Mouse (Mus musculus): ENCODE measurements around the gene Tmpo.
A peak's percentile ranks its signal among the peaks of the same experiment; 100 is the strongest.
"Not testable (repeated sequence)": the region's sequence is repeated elsewhere in the genome, so short reads cannot be mapped to it uniquely, and the experiment has no call there.

Tmpo gene

GRCm38 (mm10) chr10:91184893-91185292 is 3.8 kb upstream of the Tmpo start:
- DNase-seq: not testable (repeated sequence)

- DNase-seq: no peak
Observed at GRCm38 (mm10) chr10:91183316-91183715, 2.2 kb upstream of the Tmpo start.

DNA sequence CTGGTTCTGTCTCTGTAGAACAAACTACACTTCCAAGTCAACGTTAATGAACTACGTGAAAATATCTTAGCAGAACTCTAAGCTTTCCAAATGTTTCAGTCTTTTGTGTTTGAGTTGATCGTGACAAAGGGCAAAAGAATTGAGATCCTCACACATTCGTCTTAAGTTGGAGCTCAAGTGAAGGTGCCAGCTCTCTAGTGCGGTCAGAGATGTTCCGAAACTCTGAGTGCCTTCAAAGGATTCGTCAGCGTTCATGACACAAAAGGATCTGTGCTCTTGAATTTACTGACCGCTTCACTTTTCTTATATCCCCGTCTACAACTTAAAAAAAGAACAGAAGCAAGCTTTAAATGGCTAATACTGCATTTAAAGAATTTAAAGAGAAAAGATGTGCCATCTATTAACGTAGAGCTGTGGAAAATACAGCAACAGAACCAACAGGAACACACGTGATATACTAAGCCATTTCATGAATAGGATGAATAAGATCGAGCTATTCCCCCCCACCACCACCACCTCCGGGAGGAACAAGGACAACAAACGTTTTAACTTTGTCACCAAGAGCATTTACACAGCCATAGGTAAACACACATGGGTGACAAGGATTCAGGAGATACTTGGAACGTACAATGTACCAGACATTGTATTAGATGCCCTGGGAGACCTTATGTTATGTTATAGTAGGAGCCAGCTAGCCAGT is 1.3 kb upstream of the Tmpo start:
- no peak for DNase-seq

GRCm38 (mm10) chr10:91181461-91182288 is 560 bp upstream of the Tmpo start:
- DNase-seq: peak; percentile 97

DNA sequence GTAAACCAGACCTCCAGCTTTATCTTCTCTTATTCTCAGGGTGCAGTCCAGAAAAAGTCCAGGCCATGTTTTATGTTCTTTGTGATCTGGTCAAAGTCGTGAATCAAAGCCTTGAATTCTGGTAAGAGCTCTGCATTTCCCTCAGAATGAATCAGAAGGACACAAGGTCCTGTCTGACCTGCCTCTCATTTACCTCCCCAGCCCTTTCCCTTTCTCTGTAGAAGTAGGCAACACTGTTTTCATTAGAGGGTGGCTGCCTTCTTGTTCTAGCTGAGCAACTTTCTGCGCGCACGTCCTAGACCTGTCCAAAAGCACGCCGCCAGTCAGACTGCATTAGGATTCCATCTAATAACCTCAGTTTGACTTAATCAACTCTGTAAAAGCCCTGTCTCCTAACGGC is 814 bp downstream of the Tmpo start:
- no peak for DNase-seq

DNA sequence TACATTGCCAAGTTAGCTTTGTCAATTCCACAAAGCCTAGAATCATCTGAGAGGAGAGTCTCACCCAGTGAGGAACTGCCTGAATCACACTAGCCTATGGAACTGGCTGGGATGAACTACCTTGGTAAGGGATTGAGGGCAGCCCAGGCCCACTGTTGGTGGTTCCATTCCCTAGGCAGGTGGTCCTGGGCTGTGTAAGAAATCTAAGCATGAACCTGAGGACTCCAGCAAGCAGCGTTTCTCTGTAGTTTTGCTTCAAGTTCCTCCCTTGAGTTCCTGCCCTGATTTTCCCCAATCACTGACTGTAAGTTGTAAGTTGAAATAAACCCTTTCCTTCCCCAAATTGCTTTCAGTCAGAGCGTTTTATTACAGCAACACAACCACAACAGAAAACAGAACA is 1.3 kb downstream of the Tmpo start:
- no peak for DNase-seq

- DNase-seq: no peak
Observed at GRCm38 (mm10) chr10:91177201-91177600, 3.9 kb downstream of the Tmpo start.

- DNase-seq: no peak
Observed at GRCm38 (mm10) chr10:91172329-91173100, 8.6 kb downstream of the Tmpo start.

GRCm38 (mm10) chr10:91171455-91172328 is 9.4 kb downstream of the Tmpo start:
- DNase-seq: peak; percentile 96

- DNase-seq: no peak
Observed at GRCm38 (mm10) chr10:91171041-91171440, 10.1 kb downstream of the Tmpo start.

DNA sequence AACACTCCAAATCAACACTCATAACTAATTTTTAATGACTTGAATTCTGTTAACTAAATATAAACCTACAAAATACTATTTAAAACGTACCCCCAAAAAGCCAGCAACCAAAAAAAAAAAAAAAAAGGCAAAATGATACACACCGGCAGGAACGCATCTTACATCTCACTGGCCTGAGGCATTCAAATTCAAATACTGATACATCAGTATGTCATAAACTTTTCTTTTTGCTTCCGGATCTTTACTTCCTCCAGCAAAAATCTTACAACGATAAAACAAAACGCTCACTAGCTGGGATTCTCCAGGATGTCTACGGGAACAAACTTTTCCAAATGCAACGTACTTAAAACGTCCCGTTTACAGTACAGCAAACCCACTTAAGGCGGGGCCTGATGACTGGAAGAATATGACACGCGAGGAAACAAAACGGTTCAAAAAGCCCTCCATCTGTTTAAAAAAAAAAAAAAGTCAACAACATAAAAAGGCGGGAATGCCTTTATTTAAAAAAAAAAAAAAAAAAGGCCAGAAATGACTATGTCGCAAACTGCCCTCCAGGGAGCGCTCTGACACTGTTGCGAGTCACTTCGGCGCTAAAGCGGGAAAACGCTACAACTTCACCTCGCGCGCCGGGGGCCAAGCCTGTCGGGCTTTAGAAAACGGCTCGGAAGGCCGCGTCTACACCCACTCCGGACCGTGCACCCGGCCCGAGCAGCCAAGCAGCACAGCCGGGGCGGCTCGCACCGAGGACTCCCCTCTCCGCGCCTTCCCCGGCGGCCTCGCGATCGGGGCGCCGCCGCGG is 10.8 kb downstream of the Tmpo start:
- peak; percentile 84 for DNase-seq

GRCm38 (mm10) chr10:91169414-91170065 is 11.6 kb downstream of the Tmpo start:
- no peak for DNase-seq

DNA sequence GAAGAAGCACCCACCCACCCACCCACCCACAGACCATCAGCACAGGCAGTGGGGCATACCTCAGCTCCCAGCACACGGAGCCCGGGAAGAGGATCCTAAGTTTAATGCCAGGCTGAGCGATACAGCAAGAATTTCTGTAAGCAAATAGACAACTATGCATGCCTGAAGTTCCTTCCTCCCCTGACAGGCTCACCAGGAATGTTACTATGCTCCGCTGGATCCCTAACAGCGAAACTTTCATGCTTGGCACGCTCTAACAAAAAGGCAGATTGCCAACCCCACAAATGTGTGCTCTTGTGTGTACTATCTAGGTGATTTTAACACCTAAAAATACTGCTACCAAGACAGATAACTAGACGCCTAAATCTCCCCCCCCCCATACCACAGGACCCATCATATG is 13.8 kb downstream of the Tmpo start:
- no peak for DNase-seq

GRCm38 (mm10) chr10:91166890-91167289 is 14.2 kb downstream of the Tmpo start:
- no peak for DNase-seq

DNA sequence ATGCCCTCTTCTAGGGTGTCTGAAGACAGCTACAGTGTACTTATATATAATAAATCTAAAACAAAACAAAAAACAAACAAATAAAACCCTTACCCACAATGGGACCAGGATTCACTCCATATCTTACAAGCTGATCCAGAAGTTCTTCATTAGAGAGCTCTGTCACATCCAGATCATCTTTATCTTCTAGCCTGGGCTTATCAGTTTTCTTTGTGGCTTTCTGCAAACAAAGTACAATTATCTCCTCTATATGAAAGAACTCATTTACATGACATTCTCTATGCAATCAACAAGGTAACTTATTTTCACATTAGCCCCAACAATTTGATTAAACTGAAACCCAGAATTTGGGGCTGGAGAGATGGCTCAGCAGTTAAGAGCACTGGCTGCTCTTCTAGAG is 15.3 kb downstream of the Tmpo start:
- DNase-seq: no peak

- DNase-seq: no peak
Observed at GRCm38 (mm10) chr10:91164491-91164890, 16.6 kb downstream of the Tmpo start.

- DNase-seq: no peak
Observed at GRCm38 (mm10) chr10:91162511-91163163, 18.5 kb downstream of the Tmpo start.

DNA sequence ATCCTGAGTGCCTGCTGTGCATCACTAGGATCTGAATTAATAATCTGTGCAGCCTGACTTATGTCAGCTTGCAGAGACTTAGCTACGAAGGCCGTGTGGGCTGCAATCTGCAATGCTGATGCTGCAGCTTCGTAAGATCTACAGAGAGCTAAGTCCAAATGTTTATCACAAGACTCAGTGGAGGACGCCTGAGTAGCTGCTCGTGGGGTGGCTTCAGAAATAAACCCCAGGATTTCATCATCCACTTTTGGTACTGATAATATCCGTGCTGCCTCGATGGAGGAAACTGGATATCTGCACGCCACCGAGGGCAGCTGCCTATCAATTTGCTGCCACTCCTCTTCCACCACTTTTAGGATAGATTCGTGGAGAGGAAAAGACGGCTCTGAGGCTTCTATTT is 19.0 kb downstream of the Tmpo start:
- no peak for DNase-seq

GRCm38 (mm10) chr10:91161006-91161405 is 20.1 kb downstream of the Tmpo start:
- DNase-seq: no peak

DNA sequence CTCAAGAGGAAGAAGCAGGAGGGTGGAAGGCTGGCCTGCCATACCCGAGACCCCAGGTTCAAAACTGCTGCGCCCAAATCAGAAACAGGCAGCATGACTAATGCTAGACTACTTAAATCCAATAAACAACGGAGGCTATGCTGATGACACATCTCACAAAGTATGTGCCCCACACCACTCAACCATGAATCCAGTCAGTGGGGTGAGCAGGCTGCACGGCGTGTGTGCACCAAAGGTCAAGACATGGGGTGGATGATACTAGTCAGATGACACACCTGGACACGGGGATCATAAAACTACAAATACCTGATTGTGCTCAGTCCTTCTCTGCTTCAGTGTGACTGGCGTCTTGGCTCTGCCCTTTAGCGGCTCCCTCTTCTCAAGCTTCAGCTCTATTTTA is 22.7 kb downstream of the Tmpo start:
- DNase-seq: no peak

DNA sequence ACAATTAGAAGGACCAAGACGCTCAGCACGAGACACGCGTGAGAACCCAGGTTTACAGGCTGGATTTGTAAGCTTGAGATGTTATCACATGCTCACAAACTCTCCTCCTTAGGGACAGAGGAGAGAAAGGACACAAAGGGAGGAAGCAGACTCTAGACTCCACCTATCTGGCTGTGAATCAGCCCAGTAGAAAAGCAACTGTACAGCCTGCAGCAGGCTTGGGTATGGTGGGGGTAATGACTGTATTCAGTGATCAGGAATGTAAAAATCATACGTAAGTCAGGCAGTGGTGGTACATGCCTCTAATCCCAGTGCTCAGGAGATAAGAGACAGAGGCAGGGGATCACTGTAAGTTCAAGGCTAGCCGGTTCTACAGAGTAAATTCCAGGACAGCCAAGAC is 24.8 kb downstream of the Tmpo start:
- DNase-seq: no peak
